Mouse (Mus musculus) urinary bladder, postnatal 4 days (tissue): Measurements from ENCODE around the gene Tiprl.

Source experiments
- DNase-seq, 2 experiments: peaks; one replicate each; pipeline ENCODE4 v3.0.0; 2021 to 2022; ENCODE audit warnings: low spot score in 2 of 2

Gene Tiprl

GRCm38 (mm10) chr1:165178075-165178474 lies 58.7 kb downstream of the Tiprl start:
- DNase-seq: no peak

GRCm38 (mm10) chr1:165174059-165174616 lies 62.7 kb downstream of the Tiprl start:
- no peak for DNase-seq

DNA sequence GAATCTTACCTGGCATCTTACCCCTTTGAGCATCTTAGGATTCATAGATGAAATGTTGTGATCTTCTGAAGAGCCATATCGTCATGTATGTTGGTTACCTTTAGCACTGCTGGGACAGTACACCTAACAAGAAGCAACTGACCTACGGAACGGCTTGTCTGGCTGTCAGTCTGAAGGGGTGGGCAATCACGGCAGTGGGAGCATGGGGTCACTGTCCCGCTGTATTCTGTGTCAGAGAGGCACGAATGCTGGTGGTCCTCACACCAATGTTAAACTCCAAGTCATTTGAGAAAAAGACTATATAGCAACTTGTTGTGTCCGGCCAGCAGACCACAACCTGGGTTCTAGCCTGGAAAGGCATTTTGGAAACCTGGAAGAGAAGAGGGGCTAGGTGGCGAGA lies 65.5 kb downstream of the Tiprl start:
- no peak for DNase-seq

- no peak for DNase-seq
Observed at GRCm38 (mm10) chr1:165170157-165170556, 66.6 kb downstream of the Tiprl start.

GRCm38 (mm10) chr1:165169462-165169861 lies 67.3 kb downstream of the Tiprl start:
- DNase-seq: no peak

GRCm38 (mm10) chr1:165164920-165165319 lies 71.9 kb downstream of the Tiprl start:
- no peak for DNase-seq
